Mouse (Mus musculus): ENCODE results near the gene Dcaf6. TPM values are rescaled to one million over a fixed set of nuclear protein-coding genes. Genes with fewer than 3 reads are reported as not detected.

Dcaf6 gene
- polyA plus RNA-seq, 1 experiment: 46.6 TPM

DNA sequence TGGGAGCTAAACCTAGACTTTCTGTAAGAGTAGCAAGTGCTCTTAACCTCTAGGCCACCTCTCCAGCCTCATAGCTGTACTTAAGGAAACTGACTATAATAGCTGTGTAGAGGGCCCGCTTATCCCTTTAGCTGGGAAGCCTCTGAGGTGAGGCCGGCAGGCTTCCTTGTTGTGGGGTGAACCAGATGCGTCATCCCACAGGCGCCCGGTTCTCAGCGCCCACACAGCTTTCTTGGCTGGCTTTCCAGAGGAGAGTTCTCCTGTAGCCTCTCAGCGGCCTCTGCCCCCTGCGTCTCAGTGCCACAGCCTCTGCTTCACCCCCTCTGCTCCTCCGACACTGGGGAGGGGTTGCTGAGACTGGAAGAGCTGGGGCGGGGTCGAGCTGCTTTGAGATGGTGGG, 143.9 kb downstream of the Dcaf6 start:
- no peak for TF ChIP-seq CTCF (IDR thresholded peaks at IDR 0.05; ENCODE audit: borderline replicate concordance, insufficient read depth, low read depth, low read length)
- no peak for TF ChIP-seq POLR2A (IDR thresholded peaks at IDR 0.05; ENCODE audit: borderline replicate concordance, insufficient read depth, low read length)
- H3K27me3 ChIP-seq (ENCODE audit: control insufficient read depth, insufficient read depth, low read length): no peaks in the 10 kb centered on the region
- 29% methylated on average over 11 of the region's 11 CpGs for WGBS
- DNase-seq: no peak
- H3K4me3 ChIP-seq (replicated peaks; ENCODE audit: insufficient read depth, low read depth, low read length): no peak overlapping the region
- H3K27ac ChIP-seq (ENCODE audit: insufficient read depth, low read length): no peak overlapping the region
- no peaks in the 10 kb centered on the region for H3K4me1 ChIP-seq (ENCODE audit: control insufficient read depth, insufficient read depth, low read length)

DNA sequence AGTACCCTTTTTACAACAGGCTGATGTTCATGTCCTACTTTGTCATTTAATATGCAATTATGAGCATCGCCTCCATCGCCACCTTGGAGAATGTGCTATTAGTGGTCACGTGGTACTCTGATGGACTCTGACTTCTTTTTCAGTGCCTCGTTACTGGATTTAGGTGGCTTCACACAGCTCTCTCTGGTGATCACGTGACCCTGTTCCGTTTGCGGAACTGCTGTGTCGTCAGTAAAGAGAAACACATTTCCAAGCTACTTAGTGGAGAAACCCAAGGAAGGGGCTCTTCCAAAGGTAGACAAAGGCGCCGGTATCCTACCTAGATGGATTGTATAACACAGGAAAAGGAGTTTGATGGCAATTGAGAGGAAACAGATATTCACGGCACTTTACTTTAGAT, 152.1 kb downstream of the Dcaf6 start:
- H3K27ac ChIP-seq (ENCODE audit: insufficient read depth, low read length): no peak overlapping the region
- DNase-seq: no peak
- H3K27me3 ChIP-seq (ENCODE audit: control insufficient read depth, insufficient read depth, low read length): no peaks in the 10 kb centered on the region
- no peaks in the 10 kb centered on the region for H3K4me1 ChIP-seq (ENCODE audit: control insufficient read depth, insufficient read depth, low read length)
- WGBS: 91% methylated on average over 11 of the region's 11 CpGs
- no peak overlapping the region for H3K4me3 ChIP-seq (replicated peaks; ENCODE audit: insufficient read depth, low read depth, low read length)
- TF ChIP-seq CTCF (IDR thresholded peaks at IDR 0.05; ENCODE audit: borderline replicate concordance, insufficient read depth, low read depth, low read length) (no peak), POLR2A (IDR thresholded peaks at IDR 0.05; ENCODE audit: borderline replicate concordance, insufficient read depth, low read length) (no peak)

DNA sequence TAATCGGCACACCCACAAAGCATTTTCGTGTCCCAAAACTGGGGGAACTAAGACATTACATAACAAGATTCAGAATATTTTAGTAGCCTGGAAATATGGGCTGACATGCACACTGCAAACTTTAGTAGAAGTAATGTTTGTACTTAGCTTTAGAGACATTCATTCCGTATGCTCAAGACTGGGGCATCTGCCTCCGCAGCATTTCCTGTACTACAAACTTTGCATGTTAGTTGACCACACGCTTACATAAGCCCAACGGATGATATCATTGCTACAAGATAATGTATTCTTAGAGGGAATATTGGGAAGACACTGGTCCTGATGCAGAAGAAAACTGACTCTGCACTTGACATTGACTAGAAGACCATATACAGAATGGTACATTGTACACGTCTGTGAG, 155.9 kb downstream of the Dcaf6 start:
- Histone ChIP-seq H3K4me1 (ENCODE audit: control insufficient read depth, insufficient read depth, low read length) (no peaks in the 10 kb centered on the region), H3K27ac (ENCODE audit: insufficient read depth, low read length) (no peak overlapping the region), H3K27me3 (ENCODE audit: control insufficient read depth, insufficient read depth, low read length) (no peaks in the 10 kb centered on the region), H3K4me3 (replicated peaks; ENCODE audit: insufficient read depth, low read depth, low read length) (no peak overlapping the region)
- no peak for TF ChIP-seq CTCF (IDR thresholded peaks at IDR 0.05; ENCODE audit: borderline replicate concordance, insufficient read depth, low read depth, low read length)
- no peak for TF ChIP-seq POLR2A (IDR thresholded peaks at IDR 0.05; ENCODE audit: borderline replicate concordance, insufficient read depth, low read length)
- 93% methylated on average over 7 of the region's 7 CpGs for WGBS
- no peak for DNase-seq

DNA sequence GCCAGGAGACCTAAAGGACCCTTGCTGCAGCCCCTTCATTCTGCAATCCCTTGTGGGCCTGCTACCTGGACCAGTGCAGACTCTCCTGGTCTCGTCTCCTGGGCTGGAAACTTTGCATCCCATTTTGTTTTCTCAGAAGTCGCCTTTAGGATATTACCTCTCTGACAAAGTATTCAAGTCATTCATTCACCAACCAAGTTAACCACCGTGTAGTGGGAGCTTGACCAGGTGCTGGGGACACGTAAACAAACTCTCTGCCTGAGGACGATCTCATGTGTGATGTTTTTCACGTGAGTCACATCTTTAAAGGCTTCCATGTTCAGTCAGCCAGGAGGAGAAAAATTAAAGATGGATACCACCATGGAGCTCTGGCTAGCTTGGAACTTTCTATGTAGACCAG, 157.1 kb downstream of the Dcaf6 start:
- Histone ChIP-seq H3K4me1 (ENCODE audit: control insufficient read depth, insufficient read depth, low read length) (no peaks in the 10 kb centered on the region), H3K4me3 (replicated peaks; ENCODE audit: insufficient read depth, low read depth, low read length) (no peak overlapping the region), H3K27ac (ENCODE audit: insufficient read depth, low read length) (no peak overlapping the region), H3K27me3 (ENCODE audit: control insufficient read depth, insufficient read depth, low read length) (no peaks in the 10 kb centered on the region)
- 90% methylated on average over 6 of the region's 6 CpGs for WGBS
- TF ChIP-seq CTCF (IDR thresholded peaks at IDR 0.05; ENCODE audit: borderline replicate concordance, insufficient read depth, low read depth, low read length) (no peak), POLR2A (IDR thresholded peaks at IDR 0.05; ENCODE audit: borderline replicate concordance, insufficient read depth, low read length) (no peak)
- no peak for DNase-seq

DNA sequence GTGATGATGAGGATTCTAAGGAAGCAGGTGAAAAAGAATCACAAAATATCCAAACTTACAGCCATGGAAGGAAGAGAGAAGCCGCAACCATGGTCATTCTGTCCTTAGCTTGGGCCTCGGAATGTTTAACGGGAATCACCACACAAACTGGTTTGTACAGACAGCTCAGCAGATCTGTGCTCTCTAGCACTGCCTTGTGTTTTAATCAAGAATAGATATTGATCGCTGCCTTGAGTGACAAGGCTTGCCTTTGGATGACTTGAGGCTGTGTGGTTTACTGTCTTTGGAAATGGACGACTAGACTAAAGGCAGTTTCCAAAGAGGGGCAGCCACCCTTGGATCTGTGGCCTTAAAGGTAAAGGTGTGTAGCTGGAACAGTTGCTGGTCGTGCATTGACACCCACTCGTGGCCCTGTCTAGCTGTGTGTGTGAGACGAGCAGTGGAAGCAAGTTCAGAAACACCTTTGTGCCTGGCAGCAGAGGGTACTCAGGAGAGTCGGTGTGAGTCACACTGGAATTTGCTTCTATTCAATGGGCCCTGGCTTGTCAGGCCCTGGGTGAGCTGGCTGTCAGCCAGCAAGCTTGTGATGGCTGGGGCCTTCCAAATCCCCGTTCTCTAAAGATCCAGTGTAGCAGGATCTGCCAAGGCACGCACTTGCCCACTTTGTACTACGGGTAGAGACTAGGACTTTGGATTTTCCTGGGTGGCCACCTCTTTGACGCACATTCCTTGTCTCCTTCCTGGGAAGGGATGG, 157.6 kb downstream of the Dcaf6 start:
- 48% methylated on average over 13 of the region's 13 CpGs for WGBS
- DNase-seq: no peak
- no peaks in the 10 kb centered on the region for H3K27me3 ChIP-seq (ENCODE audit: control insufficient read depth, insufficient read depth, low read length)
- H3K4me3 ChIP-seq (replicated peaks; ENCODE audit: insufficient read depth, low read depth, low read length): no peak overlapping the region
- TF ChIP-seq POLR2A (IDR thresholded peaks at IDR 0.05; ENCODE audit: borderline replicate concordance, insufficient read depth, low read length) (no peak), CTCF (IDR thresholded peaks at IDR 0.05; ENCODE audit: borderline replicate concordance, insufficient read depth, low read depth, low read length) (no peak)
- H3K4me1 ChIP-seq (ENCODE audit: control insufficient read depth, insufficient read depth, low read length): no peaks in the 10 kb centered on the region
- no peak overlapping the region for H3K27ac ChIP-seq (ENCODE audit: insufficient read depth, low read length)

DNA sequence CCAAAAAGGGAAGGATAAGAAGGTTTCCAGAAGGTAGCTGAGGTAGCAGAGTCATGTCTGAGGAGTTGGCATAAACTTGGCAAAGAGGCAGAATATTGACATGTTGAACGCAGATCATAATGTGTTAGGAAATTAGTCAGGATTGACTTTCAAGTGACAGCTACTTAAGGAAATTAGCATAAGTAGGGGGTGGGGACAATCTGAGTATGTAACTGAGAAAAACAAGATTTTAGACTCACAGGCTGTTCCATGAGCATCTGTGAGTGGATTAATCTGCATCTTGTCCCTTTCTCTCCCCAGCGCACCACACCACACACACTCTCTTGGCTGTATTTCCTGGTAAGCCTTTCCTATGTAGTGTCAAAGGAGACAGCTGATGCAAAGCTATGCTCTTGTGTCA, 158.7 kb downstream of the Dcaf6 start:
- TF ChIP-seq POLR2A (IDR thresholded peaks at IDR 0.05; ENCODE audit: borderline replicate concordance, insufficient read depth, low read length): no peak
- TF ChIP-seq CTCF (IDR thresholded peaks at IDR 0.05; ENCODE audit: borderline replicate concordance, insufficient read depth, low read depth, low read length): no peak
- no peak overlapping the region for H3K27ac ChIP-seq (ENCODE audit: insufficient read depth, low read length)
- no peaks in the 10 kb centered on the region for H3K27me3 ChIP-seq (ENCODE audit: control insufficient read depth, insufficient read depth, low read length)
- no peak overlapping the region for H3K4me3 ChIP-seq (replicated peaks; ENCODE audit: insufficient read depth, low read depth, low read length)
- 84% methylated on average over 2 of the region's 2 CpGs for whole genome bisulfite sequencing
- DNase-seq: no peak
- no peaks in the 10 kb centered on the region for H3K4me1 ChIP-seq (ENCODE audit: control insufficient read depth, insufficient read depth, low read length)

DNA sequence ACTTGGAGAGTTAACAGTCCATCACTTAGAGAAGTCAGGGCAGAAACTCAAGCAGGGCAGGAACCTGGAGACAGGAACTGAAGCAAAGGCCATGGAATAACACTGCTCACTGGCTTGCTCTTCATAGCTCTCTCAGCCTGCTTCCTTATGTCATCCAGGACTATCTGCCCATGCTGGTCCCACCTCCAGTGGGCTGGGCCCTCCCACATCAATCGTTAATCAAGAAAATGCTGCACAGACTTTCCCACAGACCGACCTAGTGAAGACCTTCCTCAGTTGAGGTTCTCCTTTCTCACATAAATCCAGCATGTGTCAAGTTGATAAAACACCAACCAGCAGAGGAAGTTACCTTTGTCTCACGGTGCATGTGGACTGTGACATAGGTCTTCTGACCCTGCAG, 159.2 kb downstream of the Dcaf6 start:
- WGBS: 86% methylated on average over 3 of the region's 3 CpGs

DNA sequence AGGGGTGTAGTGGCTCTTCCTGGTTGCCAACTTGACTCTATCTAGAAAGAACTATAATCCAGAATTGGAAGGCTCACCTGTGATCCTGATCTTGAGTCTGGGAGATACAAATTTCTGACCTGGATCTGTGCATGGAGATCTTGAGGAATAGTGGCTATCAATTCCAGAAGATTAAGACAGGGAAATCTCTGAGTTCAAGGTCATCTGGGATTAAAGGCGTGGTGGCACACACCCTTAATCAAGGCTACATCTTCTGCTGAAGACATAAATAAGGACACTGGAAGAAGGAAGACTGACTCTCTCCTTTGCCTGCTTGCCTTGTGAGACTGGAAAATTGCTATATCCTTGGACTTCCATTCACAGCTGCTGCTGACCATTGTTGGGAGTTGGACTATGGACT, 164.8 kb downstream of the Dcaf6 start, which contains the start of gene Gpr161:
Gene Gpr161, plus strand, starts transcription at position 301 of the 400 bp plus-strand sequence.
- WGBS: 92% methylated on average over 1 of the region's 1 CpGs
- no peak for DNase-seq
- TF ChIP-seq POLR2A (IDR thresholded peaks at IDR 0.05; ENCODE audit: borderline replicate concordance, insufficient read depth, low read length) (no peak), CTCF (IDR thresholded peaks at IDR 0.05; ENCODE audit: borderline replicate concordance, insufficient read depth, low read depth, low read length) (no peak)
- Histone ChIP-seq H3K4me1 (ENCODE audit: control insufficient read depth, insufficient read depth, low read length) (no peaks in the 10 kb centered on the region), H3K4me3 (replicated peaks; ENCODE audit: insufficient read depth, low read depth, low read length) (no peak within 1 kb of the TSS), H3K27me3 (ENCODE audit: control insufficient read depth, insufficient read depth, low read length) (no peaks in the 10 kb centered on the region), H3K27ac (ENCODE audit: insufficient read depth, low read length) (no peak within 1 kb of the TSS)

More for the DNA sequence above, 159.2 kb downstream of the Dcaf6 start:
- Histone ChIP-seq H3K4me3 (replicated peaks; ENCODE audit: insufficient read depth, low read depth, low read length) (no peak overlapping the region), H3K27me3 (ENCODE audit: control insufficient read depth, insufficient read depth, low read length) (no peaks in the 10 kb centered on the region), H3K27ac (ENCODE audit: insufficient read depth, low read length) (no peak overlapping the region), H3K4me1 (ENCODE audit: control insufficient read depth, insufficient read depth, low read length) (no peaks in the 10 kb centered on the region)
- DNase-seq: no peak
- TF ChIP-seq CTCF (IDR thresholded peaks at IDR 0.05; ENCODE audit: borderline replicate concordance, insufficient read depth, low read depth, low read length) (no peak), POLR2A (IDR thresholded peaks at IDR 0.05; ENCODE audit: borderline replicate concordance, insufficient read depth, low read length) (no peak)
